Mouse (Mus musculus) megakaryocyte-erythroid progenitor cell, adult 5 weeks (primary cell): ENCODE measurements around the gene Gm11034. TPM values are rescaled to one million over a fixed set of nuclear protein-coding genes. Genes with fewer than 3 reads are reported as not detected.

ENCODE experiments used
- polyA plus RNA-seq: library from polyadenylated mRNA; stranded (reverse); fragments of >175 nt; gene quantifications from 2 replicates; pipeline ENCODE4 v1.2.3, GENCODE M21; 2012

The Gm11034 gene
- polyA plus RNA-seq: not detected in 2 replicates

DNA sequence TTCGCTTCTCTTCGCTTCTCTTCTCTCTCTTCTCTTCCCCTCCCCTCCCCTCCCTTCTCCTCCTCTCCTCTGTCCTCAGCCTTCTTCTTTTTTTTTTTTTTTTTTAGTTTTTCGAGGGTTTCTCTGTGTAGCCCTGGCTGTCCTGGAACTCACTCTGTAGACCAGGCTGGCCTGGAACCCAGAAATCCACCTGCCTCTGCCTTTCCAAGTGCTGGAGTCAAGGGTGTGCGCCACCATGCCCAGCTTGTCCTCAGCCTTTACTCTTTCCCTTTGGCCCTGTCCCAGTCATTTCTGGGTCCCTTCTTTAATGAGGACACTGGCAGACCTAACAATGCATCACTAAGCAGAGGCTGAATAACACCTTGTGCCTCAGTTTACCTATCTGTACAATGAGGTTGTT, at the start of gene Gm11034:
TSS of gene Gm11034 (minus strand) at position 101 of the 400 bp plus-strand sequence.

GRCm38 (mm10) chr8:72239499-72240402, 26.3 kb upstream of the Gm11034 start, which contains the start of gene Ap1m1:
TSS of gene Ap1m1 (plus strand) at chr8:72240018.

DNA sequence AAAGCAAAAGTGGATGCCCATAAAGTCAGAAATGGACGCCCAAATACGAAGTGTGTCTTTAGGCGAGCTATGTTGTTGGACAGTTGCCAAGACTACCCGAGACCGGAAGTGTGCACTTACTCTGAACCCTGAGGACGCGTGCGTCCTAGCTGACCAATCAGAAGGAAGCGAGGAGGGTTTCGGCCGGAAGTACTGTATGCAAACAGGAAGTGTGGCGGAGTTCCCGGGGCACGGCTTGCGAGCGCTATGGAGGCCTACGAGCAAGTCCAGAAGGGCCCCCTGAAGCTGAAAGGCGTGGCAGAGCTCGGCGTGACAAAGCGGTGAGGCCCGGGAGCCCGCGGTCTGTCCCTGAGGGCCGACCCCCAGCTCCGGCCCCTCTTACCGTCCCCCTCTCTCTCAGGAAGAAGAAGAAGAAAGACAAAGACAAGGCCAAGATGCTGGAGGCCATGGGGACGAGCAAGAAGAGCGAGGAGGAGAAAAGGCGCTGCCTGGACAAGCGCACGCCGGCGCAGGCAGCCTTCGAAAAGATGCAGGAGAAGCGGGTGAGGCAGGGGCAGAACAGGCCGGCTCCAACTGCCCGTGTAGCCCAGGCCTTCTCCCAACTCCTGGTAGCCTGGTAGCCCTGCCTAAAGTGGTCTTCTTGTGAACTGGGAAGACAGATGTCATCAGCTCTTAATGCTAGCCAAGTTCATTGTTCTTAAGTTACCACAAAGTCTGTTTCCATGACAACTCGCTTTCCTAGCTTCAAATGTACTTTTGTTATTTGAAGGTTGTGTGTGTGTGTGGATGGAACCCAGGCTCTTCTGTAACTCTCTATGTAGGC, 6.3 kb upstream of the Gm11034 start, which contains the start of gene Fam32a:
TSS of gene Fam32a (plus strand) at position 190 of the 823 bp plus-strand sequence.

GRCm38 (mm10) chr8:72212751-72213150, 685 bp downstream of the Gm11034 start, which contains the start of gene Cib3:
TSS of gene Cib3 (minus strand) at chr8:72212837.

GRCm38 (mm10) chr8:72189417-72190214, 23.8 kb downstream of the Gm11034 start, which contains the start of gene Hsh2d:
TSS of gene Hsh2d (plus strand) at chr8:72189638.

Other genes with a start within 250 kb of the Gm11034 start
- gene Cyp4f18, start 204.0 kb downstream of the Gm11034 start, polyA plus RNA-seq: 7.4 and 26.9 TPM in 2 replicates
- gene Olfr372, start 172.4 kb downstream of the Gm11034 start, polyA plus RNA-seq: not detected in 2 replicates
- not detected in 2 replicates for gene Olfr373, start 130.5 kb downstream of the Gm11034 start, polyA plus RNA-seq
- gene Olfr374, start 106.6 kb downstream of the Gm11034 start, polyA plus RNA-seq: not detected in 2 replicates
- gene Tpm4, start 78.7 kb downstream of the Gm11034 start, polyA plus RNA-seq: 47.3 and 53.0 TPM in 2 replicates
- 33.3 and 39.4 TPM in 2 replicates for gene Rab8a, start 52.4 kb downstream of the Gm11034 start, polyA plus RNA-seq
- 6.7 TPM in 2 replicates for gene Hsh2d, start 24.0 kb downstream of the Gm11034 start, polyA plus RNA-seq
- gene Cib3, start 799 bp downstream of the Gm11034 start, polyA plus RNA-seq: 0.43 TPM in 1 of 2 replicates, not detected in the other
- 51.6 and 61.8 TPM in 2 replicates for gene Fam32a, start 6.1 kb upstream of the Gm11034 start, polyA plus RNA-seq
- 165 and 171 TPM in 2 replicates for gene Ap1m1, start 26.4 kb upstream of the Gm11034 start, polyA plus RNA-seq
- 111 and 150 TPM in 2 replicates for gene Gm10282, start 91.6 kb upstream of the Gm11034 start, polyA plus RNA-seq
- 193 and 400 TPM in 2 replicates for gene Klf2, start 105.4 kb upstream of the Gm11034 start, polyA plus RNA-seq
- gene Eps15l1, start 207.8 kb upstream of the Gm11034 start, polyA plus RNA-seq: 17.5 and 21.0 TPM in 2 replicates
- gene Calr3, start 230.2 kb upstream of the Gm11034 start, polyA plus RNA-seq: 0.35 TPM in 1 of 2 replicates, not detected in the other
- 1.7 and 2.5 TPM in 2 replicates for gene 1700030K09Rik, start 230.2 kb upstream of the Gm11034 start, polyA plus RNA-seq